Mouse (Mus musculus) cerebellum, adult 9-10 months (tissue): ENCODE data around the gene Dpagt1.
A peak's percentile ranks its signal among the peaks of the same experiment; 100 is the strongest.
"Not testable (repeated sequence)": the region's sequence is repeated elsewhere in the genome, so short reads cannot be mapped to it uniquely, and the experiment has no call there.

Experiments
- DNase-seq: peaks from one replicate; pipeline ENCODE4 v3.0.0; 2022

Gene Dpagt1

GRCm38 (mm10) chr9:44341487-44341886 is 15.7 kb downstream of the Dpagt1 start:
- no peak for DNase-seq

GRCm38 (mm10) chr9:44342173-44342572 is 16.4 kb downstream of the Dpagt1 start:
- DNase-seq, result no peak

- DNase-seq, result no peak
Measured at GRCm38 (mm10) chr9:44342605-44343004, 16.8 kb downstream of the Dpagt1 start.

GRCm38 (mm10) chr9:44343290-44343689 is 17.5 kb downstream of the Dpagt1 start:
- DNase-seq, result no peak

GRCm38 (mm10) chr9:44343781-44344421 is 18.1 kb downstream of the Dpagt1 start, which contains the start of gene Hmbs:
Hmbs (minus strand) TSS chr9:44344228.
- DNase-seq, result peak; percentile 87

- no peak for DNase-seq
Measured at GRCm38 (mm10) chr9:44345570-44346433, 20.0 kb downstream of the Dpagt1 start.

GRCm38 (mm10) chr9:44347166-44347565 is 21.3 kb downstream of the Dpagt1 start:
- DNase-seq, result no peak

- DNase-seq, result no peak
Measured at GRCm38 (mm10) chr9:44347621-44348020, 21.8 kb downstream of the Dpagt1 start.

- no peak for DNase-seq
Measured at GRCm38 (mm10) chr9:44348546-44348945, 22.7 kb downstream of the Dpagt1 start.

GRCm38 (mm10) chr9:44351396-44351795 is 25.6 kb downstream of the Dpagt1 start:
- no peak for DNase-seq

- no peak for DNase-seq
Measured at GRCm38 (mm10) chr9:44352337-44352736, 26.5 kb downstream of the Dpagt1 start.

GRCm38 (mm10) chr9:44353142-44353541 is 27.3 kb downstream of the Dpagt1 start:
- no peak for DNase-seq

- no peak for DNase-seq
Measured at GRCm38 (mm10) chr9:44357207-44357606, 31.4 kb downstream of the Dpagt1 start.

GRCm38 (mm10) chr9:44361190-44361917 is 35.5 kb downstream of the Dpagt1 start, which contains the start of gene Vps11:
Vps11 (minus strand) TSS chr9:44361670.
- peak; percentile 93 for DNase-seq

- DNase-seq, result not testable (repeated sequence)
Measured at GRCm38 (mm10) chr9:44361931-44362330, 36.1 kb downstream of the Dpagt1 start.

GRCm38 (mm10) chr9:44364480-44364879 is 38.7 kb downstream of the Dpagt1 start:
- no peak for DNase-seq

- no peak for DNase-seq
Measured at GRCm38 (mm10) chr9:44373386-44373785, 47.6 kb downstream of the Dpagt1 start.

- DNase-seq, result no peak
Measured at GRCm38 (mm10) chr9:44376141-44376540, 50.3 kb downstream of the Dpagt1 start.

- not testable (repeated sequence) for DNase-seq
Measured at GRCm38 (mm10) chr9:44377335-44377734, 51.5 kb downstream of the Dpagt1 start.

- DNase-seq, result no peak
Measured at GRCm38 (mm10) chr9:44378153-44378730, 52.4 kb downstream of the Dpagt1 start.

- DNase-seq, result peak; percentile 99
Measured at GRCm38 (mm10) chr9:44379054-44379834, 53.4 kb downstream of the Dpagt1 start, which contains the start of gene Hyou1. Hyou1 (plus strand) TSS chr9:44379490.

GRCm38 (mm10) chr9:44379862-44380261 is 54.0 kb downstream of the Dpagt1 start:
- DNase-seq, result peak; percentile 61
